Mouse (Mus musculus) Patski (cell line): Measurements from ENCODE around the gene Zc3hav1l. TPM values are rescaled to one million over a fixed set of nuclear protein-coding genes. Genes with fewer than 3 reads are reported as not detected.

Source experiments
- ATAC-seq: fragments of 100-300 bp; one replicate; pipeline ENCODE4 v1.8.0; 2021
- CTCF ChIA-PET: fragments of 350-600 bp; sonication (Branson Sonifier 250); formaldehyde crosslinking; loops from one replicate; lab custom pipeline; 2022; ENCODE audit warnings: inconsistent platforms; lab: Charles Lee
- POLR2A ChIA-PET: fragments of 350-600 bp; sonication (Branson Sonifier 250); formaldehyde crosslinking; loops from one replicate; lab custom pipeline; 2022; ENCODE audit warnings: antibody characterized with exemption, inconsistent platforms; lab: Charles Lee
- DNase-seq: peaks from one replicate; pipeline ENCODE4 v3.0.0-alpha.2; 2011; ENCODE audit warnings: low read depth, low spot score
- H3K27me3 ChIP-seq: fragments of 371-371 bp; one replicate; pipeline ENCODE4 v1.5.1; 2021
- CTCF ChIP-seq: fragments of 100-300 bp; IDR thresholded peaks from one replicate; pipeline ENCODE4 v1.5.1; 2021
- in situ Hi-C: fragments of 300-500 bp; cut with MboI; formaldehyde crosslinking; loops from 3 replicates; pipeline ENCODE4 v1.11.1; 2018; ENCODE audit warnings: low pct_unique_long_range_greater_than_20kb, mixed read lengths
- polyA plus RNA-seq: library from polyadenylated mRNA; unstranded; gene quantifications from one replicate; pipeline ENCODE4 v1.2.3, GENCODE M21; 2021

Zc3hav1l gene
- polyA plus RNA-seq, 1 experiment from 2014 or later: 4.0 TPM

DNA sequence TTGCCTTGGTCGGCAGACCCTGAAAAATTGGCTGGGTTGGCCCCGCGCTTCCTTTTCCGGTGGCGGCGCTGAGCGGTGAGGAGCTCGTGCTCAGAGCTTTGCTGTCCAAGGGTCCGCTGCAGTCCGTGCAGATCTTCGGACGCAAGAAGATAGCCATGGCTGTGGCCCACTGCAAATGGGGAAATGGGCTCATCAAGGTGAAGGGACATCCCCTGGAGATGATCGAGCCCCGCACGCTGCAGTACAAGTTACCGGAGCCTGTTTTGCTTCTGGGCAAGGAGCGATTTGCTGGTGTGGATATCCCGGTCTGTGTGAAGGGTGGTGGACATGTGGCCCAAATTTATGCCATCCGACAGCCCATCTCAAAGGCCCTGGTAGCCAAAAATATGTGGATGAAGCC is 14.6 kb downstream of the Zc3hav1l start:
- ChIA-PET POLR2A (no interaction called here), CTCF (no interaction called here)
- no peak for TF ChIP-seq CTCF
- H3K27me3 ChIP-seq: no peaks in the 10 kb centered on the region
- DNase-seq (no peak), ATAC-seq (no peak)
- in situ Hi-C loops: no loop called here

DNA sequence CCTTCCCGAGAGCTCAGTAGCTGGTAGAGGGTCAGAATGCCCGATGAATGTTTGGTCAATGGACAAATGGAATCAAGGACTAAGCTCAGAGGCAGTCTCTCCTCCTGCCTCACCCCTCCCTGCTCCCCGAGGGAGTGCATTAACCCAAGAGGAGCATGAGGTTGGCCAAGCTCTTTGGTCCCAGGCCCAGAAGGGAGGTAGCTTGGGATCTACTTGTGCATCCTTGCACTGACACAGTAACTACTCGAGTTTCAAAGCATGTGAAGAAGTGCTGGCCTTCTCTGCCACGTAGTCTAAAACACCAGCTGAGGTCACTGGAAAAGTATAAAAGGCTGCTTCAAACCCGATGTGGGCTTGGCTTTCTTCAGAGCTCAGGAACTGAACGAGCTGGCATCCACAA is 34.6 kb downstream of the Zc3hav1l start:
- ChIA-PET POLR2A (no interaction called here), CTCF (interaction anchor here (1.5 kb wide), 1 partner anchor 19 kb away, joined by 4 read pairs; no protein-coding TSS in a partner anchor)
- in situ Hi-C loops: no loop called here
- ATAC-seq (no peak), DNase-seq (no peak)
- H3K27me3 ChIP-seq: no peaks in the 10 kb centered on the region
- TF ChIP-seq CTCF: no peak

DNA sequence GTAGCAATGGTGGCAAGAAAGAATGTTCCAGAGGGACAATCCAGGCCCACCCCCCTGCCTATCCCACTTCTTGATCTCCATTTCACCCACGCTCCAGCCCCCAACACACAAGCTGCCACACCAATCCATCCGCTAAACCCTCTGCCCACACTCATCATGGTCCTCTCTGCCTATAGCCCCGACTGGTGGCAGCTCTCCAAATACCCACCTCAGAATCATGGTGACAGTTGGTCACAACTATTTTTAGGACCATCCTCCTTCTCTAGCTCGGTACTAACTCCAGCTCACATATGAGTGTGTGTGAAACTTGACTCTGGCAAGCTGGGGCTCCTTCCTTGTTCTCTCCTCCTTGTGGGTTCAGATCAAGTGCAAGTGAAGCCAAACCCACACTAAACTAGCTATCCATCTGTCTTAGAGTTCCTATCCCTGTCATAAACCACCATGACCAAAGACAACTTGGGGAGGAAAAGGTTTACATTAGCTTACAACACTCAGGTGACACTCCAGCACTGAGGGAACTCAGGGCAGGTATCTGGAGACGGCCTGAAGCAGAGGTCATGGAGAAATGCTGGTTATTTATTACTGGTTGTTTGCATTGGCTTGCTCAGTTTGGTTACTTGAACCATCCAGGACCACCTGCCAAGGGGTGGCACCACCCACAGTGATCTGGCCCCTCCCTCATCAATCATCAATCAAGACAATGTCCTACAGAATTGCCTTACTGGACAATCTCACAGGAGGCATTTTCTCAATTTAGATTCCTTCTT is 35.5 kb downstream of the Zc3hav1l start:
- H3K27me3 ChIP-seq: no peaks in the 10 kb centered on the region
- in situ Hi-C loops: no loop called here
- POLR2A ChIA-PET: interaction anchor here (0.7 kb wide), 1 partner anchor 9 kb away, joined by 7 read pairs; no protein-coding TSS in a partner anchor
- ATAC-seq (no peak), DNase-seq (no peak)
- TF ChIP-seq CTCF: no peak
- CTCF ChIA-PET: interaction anchor here (1.5 kb wide), 1 partner anchor 18 kb away, joined by 4 read pairs; no protein-coding TSS in a partner anchor

DNA sequence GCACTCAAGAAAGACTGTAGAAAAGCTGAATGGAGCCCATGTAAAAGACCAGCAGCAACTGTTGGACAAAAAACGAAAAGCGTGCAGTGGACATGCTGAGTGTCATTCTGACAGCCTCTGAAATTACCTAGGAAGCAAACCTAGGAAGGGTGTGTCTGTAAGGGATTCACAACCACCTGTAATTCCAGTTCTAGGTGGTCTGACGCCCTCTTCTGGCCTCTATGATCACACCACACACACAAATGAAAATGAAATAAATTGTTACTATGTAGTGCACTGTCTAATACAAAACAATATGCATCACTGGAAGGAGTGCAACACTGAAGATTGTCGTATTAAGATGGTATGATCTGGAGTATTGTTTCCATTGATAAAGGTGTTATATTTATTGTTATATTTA is 37.2 kb downstream of the Zc3hav1l start:
- POLR2A ChIA-PET: no interaction called here
- in situ Hi-C loops: no loop called here

DNA sequence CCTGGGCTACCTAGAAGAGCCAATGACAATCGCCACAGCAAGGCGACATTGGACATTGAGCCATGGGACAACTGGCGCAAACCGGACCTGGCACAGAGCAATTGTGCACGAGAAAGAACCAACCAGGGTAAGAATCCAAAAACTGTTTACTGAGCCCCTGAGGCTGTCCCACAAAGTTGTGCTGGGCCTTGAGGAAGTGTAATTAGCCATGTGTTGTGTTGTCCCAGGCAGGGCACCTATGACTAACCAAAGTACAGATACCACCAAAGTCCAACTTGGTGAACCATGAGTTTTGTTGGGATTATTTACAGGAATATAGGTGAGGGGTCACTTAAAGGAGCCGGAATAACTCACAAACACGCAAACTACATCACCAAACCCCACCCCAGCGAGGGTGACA is 41.6 kb downstream of the Zc3hav1l start:
- ATAC-seq (no peak), DNase-seq (no peak)
- no peak for TF ChIP-seq CTCF
- in situ Hi-C loops: loop anchor here (5.0 kb wide), 1 partner anchor 35 kb away; no protein-coding TSS in a partner anchor
- ChIA-PET CTCF (interaction anchor here (1.2 kb wide), 1 partner anchor 13 kb away, joined by 4 read pairs; no protein-coding TSS in a partner anchor), POLR2A (no interaction called here)
- H3K27me3 ChIP-seq: no peaks in the 10 kb centered on the region

More for the DNA sequence above, 37.2 kb downstream of the Zc3hav1l start:
- H3K27me3 ChIP-seq: no peaks in the 10 kb centered on the region
- TF ChIP-seq CTCF: no peak
- DNase-seq (no peak), ATAC-seq (no peak)
- CTCF ChIA-PET: no interaction called here

DNA sequence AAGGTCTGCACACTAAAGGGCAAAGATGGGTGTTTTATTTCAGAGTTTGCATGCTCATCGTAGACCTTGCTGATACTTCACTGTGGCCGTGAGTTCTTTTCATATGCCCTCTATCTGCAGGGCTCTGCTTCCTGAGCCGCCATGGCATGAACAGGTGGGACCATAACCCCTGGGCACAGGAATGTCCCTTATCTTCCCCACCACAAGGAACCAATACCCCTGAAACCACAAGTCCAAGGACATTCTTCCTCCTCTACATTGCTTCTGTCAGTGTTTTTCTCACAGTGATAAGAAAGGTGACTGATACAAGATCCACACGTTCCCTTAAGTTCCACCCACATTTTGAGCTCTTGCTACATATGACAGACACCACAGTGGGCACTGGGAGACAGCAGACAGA is 42.3 kb downstream of the Zc3hav1l start:
- TF ChIP-seq CTCF: no peak
- H3K27me3 ChIP-seq: no peaks in the 10 kb centered on the region
- ChIA-PET CTCF (no interaction called here), POLR2A (no interaction called here)
- in situ Hi-C loops: loop anchor here (5.0 kb wide), 1 partner anchor 36 kb away; no protein-coding TSS in a partner anchor
- no peak for DNase-seq
- ATAC-seq: no peak

DNA sequence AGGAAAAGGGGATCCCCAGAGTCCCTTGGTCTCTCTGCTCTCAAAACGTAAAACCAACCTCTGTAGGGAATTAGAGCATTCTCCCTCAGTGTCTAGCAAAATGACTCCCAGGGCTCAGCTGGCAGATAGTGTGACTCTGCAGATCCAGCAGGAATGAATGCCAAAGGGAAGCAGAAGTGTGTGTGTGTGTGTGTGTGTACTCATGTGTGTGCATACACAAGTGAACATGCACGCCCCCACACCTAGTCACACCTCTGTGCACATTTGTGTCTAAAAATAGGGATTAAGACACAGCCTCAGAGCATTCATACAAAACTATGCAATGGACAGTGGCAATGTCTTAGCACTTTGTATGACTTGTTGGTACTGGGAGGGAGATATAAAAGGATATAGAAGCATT is 43.3 kb downstream of the Zc3hav1l start:
- ChIA-PET POLR2A (no interaction called here), CTCF (no interaction called here)
- DNase-seq: no peak
- H3K27me3 ChIP-seq: no peaks in the 10 kb centered on the region
- in situ Hi-C loops: loop anchor here (5.0 kb wide), 1 partner anchor 37 kb away; no protein-coding TSS in a partner anchor
- no peak for ATAC-seq
- TF ChIP-seq CTCF: no peak

DNA sequence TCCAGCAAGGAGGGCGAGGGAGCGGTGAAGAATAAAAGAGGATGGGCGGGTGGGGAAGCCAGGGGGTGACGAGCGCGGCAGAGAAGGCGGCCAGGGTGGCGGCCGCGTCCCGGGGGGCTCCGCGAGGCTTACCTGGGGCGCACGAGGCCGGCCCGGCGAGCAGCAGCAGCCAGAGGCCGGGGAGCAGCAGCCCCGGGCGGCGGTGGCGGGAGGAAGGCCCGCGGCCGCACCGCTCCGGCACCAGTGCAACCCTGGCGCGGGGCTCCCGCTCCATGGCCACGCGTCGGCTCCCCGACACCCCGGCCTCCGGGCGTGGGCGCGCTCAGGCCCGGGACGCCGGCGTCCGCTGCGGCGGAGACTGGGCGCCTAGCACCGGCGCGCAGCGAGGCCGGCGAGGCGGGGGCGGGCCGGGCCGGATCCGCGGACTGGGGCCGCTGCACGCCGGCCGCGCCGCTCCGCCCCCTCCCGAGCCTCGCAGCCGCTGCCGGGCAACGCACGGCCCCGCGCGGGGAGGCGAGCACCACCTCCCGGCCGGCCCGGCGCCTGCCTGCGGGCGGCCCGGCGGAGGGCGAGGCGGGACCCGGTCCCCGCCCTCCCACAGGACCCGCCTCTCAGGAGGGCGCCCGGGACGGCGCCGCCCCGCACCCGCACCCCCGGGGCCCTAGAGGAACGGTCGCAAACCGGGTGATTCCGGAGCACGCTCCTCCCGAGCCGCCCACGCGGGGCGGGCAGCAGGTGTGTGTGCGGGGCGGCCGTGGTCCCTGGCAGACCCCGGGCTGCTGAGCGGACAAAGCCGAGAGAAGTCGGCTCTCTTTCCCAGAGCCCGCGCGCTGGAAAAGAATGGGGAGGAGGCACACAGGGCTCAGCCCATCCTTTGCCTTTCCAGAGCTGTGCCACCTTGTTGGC is 45.1 kb downstream of the Zc3hav1l start, which contains the start of gene D630045J12Rik:
Gene D630045J12Rik (minus strand): TSS at position 274 of the 906 bp plus-strand sequence.
- no peak for TF ChIP-seq CTCF
- H3K27me3 ChIP-seq: no peaks in the 10 kb centered on the region
- CTCF ChIA-PET: interaction anchor here (1.4 kb wide), 1 partner anchor 9 kb away, joined by 4 read pairs; no protein-coding TSS in a partner anchor
- POLR2A ChIA-PET: no interaction called here
- DNase-seq: no peak
- in situ Hi-C loops: no loop called here
- ATAC-seq: peak; percentile 97

DNA sequence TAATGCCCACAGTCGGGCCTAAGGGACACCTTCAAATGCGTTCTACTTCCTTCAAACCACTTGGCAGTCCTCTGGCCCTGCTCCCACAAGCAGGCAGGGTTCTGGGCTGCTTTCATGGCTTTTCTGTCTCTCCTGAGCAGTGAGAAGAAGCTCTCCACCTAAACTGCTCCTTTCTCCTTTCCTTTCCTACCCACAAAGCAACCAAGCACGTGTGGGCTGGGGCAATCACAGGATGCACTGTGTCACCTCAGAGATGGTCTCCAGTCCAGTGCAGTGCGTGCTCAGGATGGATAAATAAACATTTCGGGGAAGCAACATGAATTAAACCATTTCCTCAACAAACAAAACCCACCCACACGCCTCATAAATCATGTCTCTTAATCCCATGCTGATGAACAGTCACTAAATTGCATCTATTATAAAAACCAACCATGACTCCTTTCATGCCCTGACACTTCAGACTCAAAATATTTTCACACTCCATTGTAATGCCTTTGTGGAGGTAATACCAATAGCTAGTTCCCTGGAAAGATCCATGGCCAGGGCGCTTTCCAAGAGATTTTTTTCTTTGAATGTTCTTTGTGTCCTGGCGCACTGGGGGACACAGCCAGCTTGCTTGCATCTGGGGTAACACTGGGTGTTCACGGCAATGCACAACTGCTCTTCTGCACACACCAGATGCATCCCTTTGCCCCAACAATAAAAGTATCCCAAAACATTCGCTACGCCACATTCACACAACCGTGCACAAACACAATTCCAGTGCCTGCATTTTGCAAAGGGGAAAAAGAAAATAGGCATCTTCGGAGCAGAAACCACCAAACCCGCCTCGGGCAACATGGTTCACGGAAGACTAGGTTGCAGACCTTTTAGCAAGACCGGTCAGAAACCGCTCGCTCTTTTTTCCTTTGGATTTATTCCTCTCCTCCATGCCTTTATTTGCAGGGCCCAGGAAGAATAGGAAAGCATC is 46.0 kb downstream of the Zc3hav1l start:
- DNase-seq (no peak), ATAC-seq (peak; percentile 14)
- ChIA-PET CTCF (no interaction called here), POLR2A (interaction anchor here (1.1 kb wide), 1 partner anchor 46 kb away, joined by 3 read pairs; the partner anchor contains the start of gene Zc3hav1l)
- TF ChIP-seq CTCF: no peak
- no peaks in the 10 kb centered on the region for H3K27me3 ChIP-seq
- in situ Hi-C loops: no loop called here
